Comparison of ENCODE assay signal across 8 mouse cellular contexts in genomic region chr13:47014334-47015194, GRCm38 (mm10). TPM values are rescaled to one million over a fixed set of nuclear protein-coding genes. Genes with fewer than 3 reads are reported as not detected.
A peak's percentile ranks its signal among the peaks of the same experiment; 100 is the strongest.
DNase-seq lines count a peak whose midpoint lies in the region; ATAC-seq and TF ChIP-seq lines count a peak whose summit lies in the region.

Gene Nhlrc1 (minus strand): TSS chr13:47014850.

- no peaks in the 10 kb centered on the region for H3K4me1 ChIP-seq in cerebellum, adult 2 months (ENCODE audit: control insufficient read depth, insufficient read depth, low read length)
- H3K4me1 ChIP-seq in forebrain, postnatal 0 days (ENCODE audit: insufficient read depth): no peaks in the 10 kb centered on the region
- H3K4me1 ChIP-seq in liver, postnatal 0 days (ENCODE audit: insufficient read depth): peaks cover 11% of the 10 kb centered on the region
- H3K4me1 ChIP-seq in neural tube, embryonic 13.5 days (replicated peaks): peaks cover 14% of the 10 kb centered on the region
- H3K4me1 ChIP-seq in stomach, postnatal 0 days (replicated peaks; ENCODE audit: control insufficient read depth, insufficient read depth): no peaks in the 10 kb centered on the region

- TF ChIP-seq EP300 in liver, postnatal 0 days (IDR thresholded peaks at IDR 0.05; ENCODE audit: low read depth): no peak
- TF ChIP-seq EP300 in stomach, postnatal 0 days (optimal IDR thresholded peaks at IDR 0.05): no peak

- WGBS in cerebellum, adult 2 months: 2% methylated on average over 66 of the region's 73 CpGs
- WGBS in forebrain, postnatal 0 days: 5% methylated on average over 71 of the region's 73 CpGs
- 4% methylated on average over 69 of the region's 73 CpGs for WGBS in liver, postnatal 0 days (ENCODE audit: insufficient replicate concordance)
- 3% methylated on average over 65 of the region's 73 CpGs for whole genome bisulfite sequencing in neural tube, embryonic 13.5 days
- WGBS in stomach, postnatal 0 days: 5% methylated on average over 69 of the region's 73 CpGs

- H3K27ac ChIP-seq in cerebellum, adult 2 months (ENCODE audit: insufficient read depth, low read length): no peak within 1 kb of the TSS
- no peak within 1 kb of the TSS for H3K27ac ChIP-seq in forebrain, postnatal 0 days (ENCODE audit: low read depth, low read length)
- H3K27ac ChIP-seq in liver, postnatal 0 days (ENCODE audit: low read depth): no peak within 1 kb of the TSS
- H3K27ac ChIP-seq in neural tube, embryonic 13.5 days (replicated peaks): no peak within 1 kb of the TSS
- no peak within 1 kb of the TSS for H3K27ac ChIP-seq in stomach, postnatal 0 days (replicated peaks)

- intact Hi-C loops in heart, postnatal 36 days (cut with DNase I): loop anchor here (1.0 to 5.0 kb wide), 3 partner anchors 37 to 176 kb away; no protein-coding TSS in a partner anchor

- peak; percentile 97 for ATAC-seq in forebrain, postnatal 0 days
- peak; percentile 88 for ATAC-seq in liver, postnatal 0 days
- peak; percentile 87 for ATAC-seq in neural tube, embryonic 13.5 days (ENCODE audit: low read depth)
- ATAC-seq in stomach, postnatal 0 days (ENCODE audit: low FRiP score, low TSS enrichment): peak; percentile 90

- peak within 1 kb of the TSS; percentile 97 for H3K4me2 ChIP-seq in forebrain, postnatal 0 days (ENCODE audit: low read depth)
- H3K4me2 ChIP-seq in liver, postnatal 0 days (ENCODE audit: low read depth, low read length): peak within 1 kb of the TSS; percentile 95
- H3K4me2 ChIP-seq in neural tube, embryonic 13.5 days: peak within 1 kb of the TSS; percentile 96
- peak within 1 kb of the TSS; percentile 96 for H3K4me2 ChIP-seq in stomach, postnatal 0 days (replicated peaks; ENCODE audit: low read depth)

- H3K27me3 ChIP-seq in cerebellum, adult 2 months (ENCODE audit: control insufficient read depth, insufficient read depth, low read length): no peaks in the 10 kb centered on the region
- H3K27me3 ChIP-seq in forebrain, postnatal 0 days (ENCODE audit: insufficient read depth, low read length): no peaks in the 10 kb centered on the region
- H3K27me3 ChIP-seq in liver, postnatal 0 days (ENCODE audit: insufficient read depth, low read length): peaks cover 11% of the 10 kb centered on the region
- H3K27me3 ChIP-seq in neural tube, embryonic 13.5 days: peaks cover 11% of the 10 kb centered on the region; the same call in 1 of the 2 replicates
- H3K27me3 ChIP-seq in stomach, postnatal 0 days (ENCODE audit: control insufficient read depth, insufficient read depth, low read length): no peaks in the 10 kb centered on the region

- peak; percentile 54 to 68 for DNase-seq in CD8-positive naive resting alpha-beta T cell, adult 2 months (ENCODE audit: low read depth in 2 of 2, low spot score in 2 of 2)
- peak; percentile 85 to 88 for DNase-seq in cerebellum, adult 2 months
- peak; percentile 90 for DNase-seq in forebrain, postnatal 0 days
- DNase-seq in heart, postnatal 36 days: peak; percentile 80 to 86
- DNase-seq in layer of hippocampus, adult 18-20 months (ENCODE audit: low spot score in 2 of 2): peak; percentile 81 to 92
- DNase-seq in liver, postnatal 0 days: peak; percentile 75
- peak; percentile 82 for DNase-seq in stomach, postnatal 0 days (ENCODE audit: low spot score)

- H3K9me3 ChIP-seq in forebrain, postnatal 0 days (ENCODE audit: low read length): 0 out of 2 replicates have a peak, but pooled peaks cover 16% of the 10 kb centered on the region
- H3K9me3 ChIP-seq in liver, postnatal 0 days (ENCODE audit: low read length): no peaks in the 10 kb centered on the region
- H3K9me3 ChIP-seq in neural tube, embryonic 13.5 days: peaks cover 30% of the 10 kb centered on the region
- H3K9me3 ChIP-seq in stomach, postnatal 0 days (ENCODE audit: control insufficient read depth, low read length): no peaks in the 10 kb centered on the region

- H3K36me3 ChIP-seq in forebrain, postnatal 0 days (ENCODE audit: insufficient read depth): no peaks in the 10 kb centered on the region
- H3K36me3 ChIP-seq in liver, postnatal 0 days (replicated peaks; ENCODE audit: insufficient read depth, low read length): no peaks in the 10 kb centered on the region
- 0 out of 2 replicates have a peak, but pooled peaks cover 11% of the 10 kb centered on the region for H3K36me3 ChIP-seq in neural tube, embryonic 13.5 days
- no peaks in the 10 kb centered on the region for H3K36me3 ChIP-seq in stomach, postnatal 0 days (ENCODE audit: control insufficient read depth, insufficient read depth, low read length)

- peak within 1 kb of the TSS; percentile 70 for H3K4me3 ChIP-seq in cerebellum, adult 2 months (replicated peaks; ENCODE audit: insufficient read depth, low read depth, low read length)
- peak within 1 kb of the TSS; percentile 50 for H3K4me3 ChIP-seq in forebrain, postnatal 0 days (ENCODE audit: low read depth, low read length)
- H3K4me3 ChIP-seq in liver, postnatal 0 days (ENCODE audit: low read depth, low read length): peak within 1 kb of the TSS; percentile 60
- peak within 1 kb of the TSS; percentile 60 for H3K4me3 ChIP-seq in neural tube, embryonic 13.5 days
- peak within 1 kb of the TSS; percentile 59 for H3K4me3 ChIP-seq in stomach, postnatal 0 days (ENCODE audit: low read depth, low read length)

- peak within 1 kb of the TSS; percentile 35 for H3K9ac ChIP-seq in forebrain, postnatal 0 days
- peak within 1 kb of the TSS; percentile 35; the same call in 1 of the 2 replicates for H3K9ac ChIP-seq in liver, postnatal 0 days (replicated peaks)
- H3K9ac ChIP-seq in neural tube, embryonic 13.5 days: peak within 1 kb of the TSS; percentile 70
- H3K9ac ChIP-seq in stomach, postnatal 0 days (ENCODE audit: low read length): peak within 1 kb of the TSS; percentile 53

- TF ChIP-seq POLR2A in cerebellum, adult 2 months (IDR thresholded peaks at IDR 0.05; ENCODE audit: borderline replicate concordance, insufficient read depth, low read length): peak; percentile 85

- TF ChIP-seq CTCF in cerebellum, adult 2 months (IDR thresholded peaks at IDR 0.05; ENCODE audit: borderline replicate concordance, insufficient read depth, low read depth, low read length): peak; percentile 94
- peak; percentile 99 for TF ChIP-seq CTCF in forebrain, postnatal 0 days (IDR thresholded peaks at IDR 0.05; ENCODE audit: low read depth)
- peak; percentile 95 for TF ChIP-seq CTCF in liver, postnatal 0 days (IDR thresholded peaks at IDR 0.05; ENCODE audit: low read depth)
- TF ChIP-seq CTCF in stomach, postnatal 0 days (IDR thresholded peaks at IDR 0.05; ENCODE audit: low read depth): peak; percentile 99

RNA-seq across cellular contexts. Expression of gene Nhlrc1, which starts in this region (rescaled TPM):
- 13.5 TPM in 2 replicates for polyA plus RNA-seq in cerebellum, adult 2 months (2012; rRNA removed)
- total RNA-seq in forebrain, postnatal 0 days (2014; rRNA removed): 14.3 and 15.4 TPM in 2 replicates
- polyA plus RNA-seq in forebrain, postnatal 0 days (2015; fragmentation: Nextera tagmentation; extraction: Ambion mirVana): 12.5 and 17.0 TPM in 2 replicates
- 1 to 10 TPM; 5.6 to 7.8 TPM for total RNA-seq in heart, postnatal 36 days (2021)
- total RNA-seq in layer of hippocampus, adult 18-20 months (2021): 10 to 100 TPM; 20.0 to 20.2 TPM
- polyA plus RNA-seq in liver, postnatal 0 days (2015; fragmentation: Nextera tagmentation; extraction: Ambion mirVana): 0.95 TPM in 2 replicates
- polyA plus RNA-seq in neural tube, embryonic 13.5 days (2015; fragmentation: Nextera tagmentation; extraction: Ambion mirVana): 9.2 and 11.9 TPM in 2 replicates
- 3.6 and 3.8 TPM in 2 replicates for polyA plus RNA-seq in stomach, postnatal 0 days (2015; fragmentation: Nextera tagmentation; extraction: Ambion mirVana)

Comparison
In these comparisons a context has a peak if more than half of its experiments do, and no peak if none do; other contexts are left out.
1. Peak in DNase-seq, ATAC-seq, H3K4me3 ChIP-seq, H3K9ac ChIP-seq and H3K4me2 ChIP-seq in liver, postnatal 0 days; RNA of the gene not detected or under 1 TPM.